Mouse (Mus musculus) CH12.LX (cell line): Measurements from ENCODE around the gene Gse1.

Source experiments
- BHLHE40 ChIP-seq: IDR thresholded peaks from 2 replicates; pipeline ENCODE4 v1.6.1; 2011; ENCODE audit warnings: mild to moderate bottlenecking, low read depth, low read length, improper control_type of control experiment
- CTCF ChIP-seq, 2 experiments: IDR thresholded peaks in 1 of 2; conservative IDR thresholded peaks in 1 of 2; 2 replicates each; pipeline ENCODE4 v1.5.1; 2011 to 2012; ENCODE audit warnings: low read depth in 2 of 2, low read length in 2 of 2, improper control_type of control experiment in 1 of 2, inconsistent platforms in 1 of 2, mild to moderate bottlenecking in 1 of 2, moderate library complexity in 1 of 2
- EP300 ChIP-seq: IDR thresholded peaks from 2 replicates; pipeline ENCODE4 v1.6.1; 2011; ENCODE audit warnings: low read length, improper control_type of control experiment
- GABPA ChIP-seq: IDR thresholded peaks from 2 replicates; pipeline ENCODE4 v1.6.1; 2012; ENCODE audit warnings: low read depth, low read length, improper control_type of control experiment, inconsistent platforms; ENCODE audit not compliant: insufficient replicate concordance
- JUN ChIP-seq: IDR thresholded peaks from 2 replicates; pipeline ENCODE4 v1.6.1; 2011; ENCODE audit warnings: low read depth, mild to moderate bottlenecking, low read length, improper control_type of control experiment, moderate library complexity; ENCODE audit not compliant: insufficient read depth
- JUND ChIP-seq: conservative IDR thresholded peaks from 2 replicates; pipeline ENCODE4 v1.6.1; 2011; ENCODE audit warnings: low read depth, low read length, improper control_type of control experiment
- MAFK ChIP-seq: IDR thresholded peaks from 2 replicates; pipeline ENCODE4 v1.6.1; 2011; ENCODE audit warnings: low read length, improper control_type of control experiment; ENCODE audit not compliant: insufficient replicate concordance
- NRF1 ChIP-seq: IDR thresholded peaks from 2 replicates; pipeline ENCODE4 v1.6.1; 2014; ENCODE audit warnings: low read depth, mild to moderate bottlenecking, inconsistent platforms, low read length, improper control_type of control experiment, moderate library complexity
- POLR2A ChIP-seq: IDR thresholded peaks from 2 replicates; pipeline ENCODE4 v1.6.1; 2011; ENCODE audit warnings: low read depth, mild to moderate bottlenecking, improper control_type of control experiment, low read length
- TBP ChIP-seq: conservative IDR thresholded peaks from 2 replicates; pipeline ENCODE4 v1.6.1; 2011; ENCODE audit warnings: low read depth, low read length, improper control_type of control experiment
- UBTF ChIP-seq: IDR thresholded peaks from 2 replicates; pipeline ENCODE4 v1.6.1; 2012; ENCODE audit warnings: low read depth, mild to moderate bottlenecking, inconsistent platforms, low read length, improper control_type of control experiment, moderate library complexity
- USF1 ChIP-seq: IDR thresholded peaks from 2 replicates; pipeline ENCODE4 v1.6.1; 2014; ENCODE audit warnings: low read depth, mild to moderate bottlenecking, inconsistent platforms, low read length, improper control_type of control experiment
- USF2 ChIP-seq: conservative IDR thresholded peaks from 2 replicates; pipeline ENCODE4 v1.6.1; 2011; ENCODE audit warnings: low read depth, low read length, improper control_type of control experiment
- ZNF384 ChIP-seq: IDR thresholded peaks from 2 replicates; pipeline ENCODE4 v1.6.1; 2012; ENCODE audit warnings: low read depth, low read length, improper control_type of control experiment, inconsistent platforms

DNA sequence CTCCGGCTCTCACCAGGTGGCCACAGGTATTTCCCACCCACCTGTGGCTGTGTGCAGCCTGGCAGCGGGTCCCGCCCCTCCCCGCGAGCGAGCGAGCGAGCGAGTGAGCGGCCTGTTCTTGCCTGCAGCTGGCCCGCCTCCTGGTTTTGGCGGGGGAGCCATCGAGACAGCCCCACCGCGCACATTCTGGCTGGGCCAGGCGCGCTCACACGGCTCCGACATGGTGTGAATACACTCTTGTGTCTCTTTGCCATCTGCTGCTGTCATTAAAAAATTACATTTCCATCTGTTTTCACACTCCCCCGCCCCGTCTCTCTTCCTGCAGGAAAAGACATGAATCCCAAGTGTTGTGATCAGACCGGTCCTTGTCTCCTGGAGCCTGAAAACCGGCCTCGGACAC lies 370.3 kb downstream of the Gse1 start:
- TF ChIP-seq GABPA (no peak), JUND (no peak), CTCF (conservative IDR thresholded peaks at IDR 0.05 in 1 of 2, IDR thresholded peaks at IDR 0.05 in 1 of 2; ENCODE audit: low read depth in 2 of 2, low read length in 2 of 2) (no peak), UBTF (no peak), USF1 (no peak), USF2 (no peak), JUN (no peak), NRF1 (no peak), ZNF384 (no peak), EP300 (no peak), BHLHE40 (no peak), POLR2A (no peak), MAFK (no peak), TBP (no peak)
